9 mouse cellular contexts compared by ENCODE assay signal in the genomic region with DNA sequence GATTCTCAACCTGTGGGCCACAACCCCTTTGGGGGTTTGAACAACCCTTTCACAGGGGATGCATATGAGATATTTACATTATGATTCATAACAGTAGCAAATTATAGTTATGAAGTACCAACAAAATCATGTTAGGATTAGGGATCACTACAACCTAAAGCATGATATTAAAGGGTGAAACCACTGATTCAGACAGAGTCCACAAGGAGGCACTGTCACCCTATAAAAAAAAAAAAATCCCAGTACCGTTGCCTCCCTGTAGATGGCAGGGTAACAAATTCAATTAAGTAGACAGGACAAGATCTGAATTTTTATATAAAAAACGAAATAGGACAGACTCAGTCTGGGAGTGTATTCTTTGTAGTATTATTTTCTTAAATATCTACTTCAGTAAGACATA. TPM values are rescaled to one million over a fixed set of nuclear protein-coding genes. Genes with fewer than 3 reads are reported as not detected.
DNase-seq lines count a peak whose midpoint lies in the region; ATAC-seq lines count a peak whose summit lies in the region.
"Had no signal": no experiment of that assay in that cellular context is flagged by ENCODE, and none has a peak within 500 bp of the region (broad histone marks: within the 10 kb centered on the region; RNA-seq: fewer than 3 reads in every experiment).

No protein-coding gene starts in this region.

- DNase-seq in left cerebral cortex, postnatal 14 days (ENCODE audit: low spot score in 2 of 2): peak; percentile 63 to 65
- DNase-seq in left cerebral cortex, adult 8-10 months (ENCODE audit: low spot score in 2 of 2): no peak
- peak; percentile 81 for DNase-seq in MN1 (ENCODE audit: low spot score)
- DNase-seq in embryo, embryonic 11 days: peak; percentile 68
- peak; percentile 39 for DNase-seq in skeletal muscle tissue, adult 2 months (ENCODE audit: low read depth, low spot score)
- no peak for DNase-seq in gastrocnemius, postnatal 25 days

- peaks cover 10% of the 10 kb centered on the region; the same call in 1 of the 2 replicates for H3K36me3 ChIP-seq in hindbrain, embryonic 16.5 days (ENCODE audit: control insufficient read depth, insufficient read depth, low read length)
- H3K36me3 ChIP-seq in lung, embryonic 16.5 days (ENCODE audit: control insufficient read depth, insufficient read depth, low read length): no peaks in the 10 kb centered on the region

- intact Hi-C loops in left cerebral cortex, postnatal 14 days (cut with DNase I): loop anchor here (1.0 to 5.0 kb wide), 3 partner anchors 177 to 410 kb away; partner anchors contain the start of gene Ccdc71l

- H3K9me3 ChIP-seq in hindbrain, embryonic 16.5 days (ENCODE audit: control insufficient read depth, low read length): no peaks in the 10 kb centered on the region
- H3K9me3 ChIP-seq in lung, embryonic 16.5 days (ENCODE audit: control insufficient read depth, low read length): no peaks in the 10 kb centered on the region
- H3K9me3 ChIP-seq: megakaryocyte, embryonic 14.5 days had no signal

- H3K4me2 ChIP-seq in hindbrain, embryonic 16.5 days (ENCODE audit: low read length): no peak overlapping the region
- H3K4me2 ChIP-seq in lung, embryonic 16.5 days (ENCODE audit: low read depth, low read length): no peak overlapping the region

- peak; percentile 51; the same call in 1 of the 2 replicates for ATAC-seq in hindbrain, embryonic 16.5 days
- ATAC-seq in lung, embryonic 16.5 days (ENCODE audit: low read depth): peak; percentile 49; the same call in 1 of the 2 replicates

- no peak overlapping the region for H3K4me3 ChIP-seq in hindbrain, embryonic 16.5 days (ENCODE audit: low read length)
- no peak overlapping the region for H3K4me3 ChIP-seq in lung, embryonic 16.5 days (ENCODE audit: low read length)
- H3K4me3 ChIP-seq: megakaryocyte, embryonic 14.5 days had no signal

- H3K9ac ChIP-seq in hindbrain, embryonic 16.5 days (ENCODE audit: low read depth, low read length): no peak overlapping the region
- no peak overlapping the region for H3K9ac ChIP-seq in lung, embryonic 16.5 days (ENCODE audit: low read length)

- H3K4me1 ChIP-seq in hindbrain, embryonic 16.5 days (ENCODE audit: control insufficient read depth, insufficient read depth, low read depth, low read length): no peaks in the 10 kb centered on the region
- peaks cover 4% of the 10 kb centered on the region for H3K4me1 ChIP-seq in lung, embryonic 16.5 days (replicated peaks; ENCODE audit: control insufficient read depth, insufficient read depth, low read length)

- H3K27ac ChIP-seq in hindbrain, embryonic 16.5 days (ENCODE audit: low read depth, low read length): no peak overlapping the region
- no peak overlapping the region for H3K27ac ChIP-seq in lung, embryonic 16.5 days (ENCODE audit: low read length)

- no peaks in the 10 kb centered on the region for H3K27me3 ChIP-seq in hindbrain, embryonic 16.5 days (replicated peaks; ENCODE audit: control insufficient read depth, insufficient read depth, low read length)
- H3K27me3 ChIP-seq in lung, embryonic 16.5 days (ENCODE audit: control insufficient read depth, insufficient read depth, low read depth, low read length): no peaks in the 10 kb centered on the region
- H3K27me3 ChIP-seq: megakaryocyte, embryonic 14.5 days had no signal

- WGBS in hindbrain, embryonic 16.5 days: 4% methylated on average over 2 of the region's 2 CpGs
- WGBS in lung, embryonic 16.5 days: 3% methylated on average over 2 of the region's 2 CpGs

RNA-seq across cellular contexts. Expression of gene Hbp1, which starts 17.2 kb away (rescaled TPM):
- 10 to 100 TPM; 19.1 to 19.3 TPM for total RNA-seq in left cerebral cortex, postnatal 14 days (2021)
- total RNA-seq in left cerebral cortex, adult 8-10 months (2022): 10 to 100 TPM; 23.4 to 28.4 (median 27.0) TPM
- polyA plus RNA-seq in hindbrain, embryonic 16.5 days (2015; fragmentation: Nextera tagmentation; extraction: Ambion mirVana): 39.1 and 44.7 TPM in 2 replicates
- 146 and 157 TPM in 2 replicates for polyA plus RNA-seq in lung, embryonic 16.5 days (2015; fragmentation: Nextera tagmentation; extraction: Ambion mirVana)
- 10 to 100 TPM; 50.4 to 53.3 TPM for total RNA-seq in gastrocnemius, postnatal 25 days (2021)

Comparison
In these comparisons a context has a peak if more than half of its experiments do, and no peak if none do; other contexts are left out.
1. DNase-seq: peak in left cerebral cortex, postnatal 14 days (2 of 2), MN1 (single experiment), embryo, embryonic 11 days (single experiment) and skeletal muscle tissue, adult 2 months (single experiment); none in left cerebral cortex, adult 8-10 months (0 of 2) and gastrocnemius, postnatal 25 days (single experiment).